Mouse (Mus musculus): ENCODE data around the gene Arhgap6.

DNA sequence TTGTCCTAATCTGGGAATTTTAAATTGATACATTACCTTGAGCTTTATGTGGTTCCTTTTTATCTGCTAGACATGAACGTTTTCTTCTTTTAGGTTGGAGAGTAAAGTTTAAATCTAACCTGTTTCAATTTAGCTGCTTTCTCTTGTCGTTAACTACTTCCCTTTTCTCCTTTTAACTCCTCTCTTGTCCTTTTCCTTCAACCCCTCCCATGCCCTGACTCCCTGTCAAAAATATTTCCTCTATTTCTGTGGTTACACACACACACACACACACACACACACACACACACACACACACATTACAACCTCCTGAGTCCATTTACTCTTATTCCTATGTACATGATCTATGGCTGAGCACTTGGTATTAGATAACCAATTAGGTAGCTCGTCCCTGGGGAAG lies 24.0 kb downstream of the Arhgap6 start:
- TF ChIP-seq POLR2A (IDR thresholded peaks at IDR 0.05; ENCODE audit: borderline replicate concordance, insufficient read depth, low read length) (no peak), CTCF (IDR thresholded peaks at IDR 0.05; ENCODE audit: borderline replicate concordance, insufficient read depth, low read depth, low read length) (no peak)
